Mouse (Mus musculus) bone marrow macrophage, adult 2 months (primary cell): Measurements from ENCODE around the gene Ubb.
"Not testable (repeated sequence)": the region's sequence is repeated elsewhere in the genome, so short reads cannot be mapped to it uniquely, and the experiment has no call there.

Experiments used
- CTCF ChIP-seq: IDR thresholded peaks from 2 replicates; pipeline ENCODE4 v1.5.1; 2012; ENCODE audit warnings: low read depth, mild to moderate bottlenecking, low read length, moderate library complexity
- POLR2A ChIP-seq: IDR thresholded peaks from 2 replicates; pipeline ENCODE4 v1.6.1; 2012; ENCODE audit warnings: mild to moderate bottlenecking, low read depth, low read length, borderline replicate concordance

- TF ChIP-seq CTCF, POLR2A: not testable (repeated sequence)
Observed at GRCm38 (mm10) chr11:62508816-62509215, 42.2 kb upstream of the Ubb start.
